Mouse (Mus musculus): Measurements from ENCODE around the gene Ror1. TPM values are rescaled to one million over a fixed set of nuclear protein-coding genes. Genes with fewer than 3 reads are reported as not detected.

The Ror1 gene
- polyA plus RNA-seq, 1 experiment from 2014 or later = 5.6 TPM

GRCm38 (mm10) chr4:100251270-100251669 is 155.7 kb downstream of the Ror1 start:
- no peak overlapping the region for H3K27ac ChIP-seq
- no peak overlapping the region for H3K4me3 ChIP-seq
- H3K27me3 ChIP-seq (replicated peaks) = no peaks in the 10 kb centered on the region
- H3K4me2 ChIP-seq (replicated peaks) = no peak overlapping the region
- no peak for ATAC-seq (ENCODE audit: low FRiP score, low read depth)
- H3K9me3 ChIP-seq = no peaks in the 10 kb centered on the region
- no peaks in the 10 kb centered on the region for H3K36me3 ChIP-seq
- no peaks in the 10 kb centered on the region for H3K4me1 ChIP-seq
- no peak overlapping the region for H3K9ac ChIP-seq
- WGBS = 54% methylated on average over 2 of the region's 2 CpGs

GRCm38 (mm10) chr4:100252050-100252449 is 156.5 kb downstream of the Ror1 start:
- no peaks in the 10 kb centered on the region for H3K9me3 ChIP-seq

GRCm38 (mm10) chr4:100252646-100253045 is 157.1 kb downstream of the Ror1 start:
- 83% methylated on average over 10 of the region's 10 CpGs for WGBS
- H3K27me3 ChIP-seq (replicated peaks) = no peaks in the 10 kb centered on the region
- H3K4me2 ChIP-seq (replicated peaks) = no peak overlapping the region
- no peak overlapping the region for H3K27ac ChIP-seq
- no peak for ATAC-seq (ENCODE audit: low FRiP score, low read depth)
- H3K9ac ChIP-seq = no peak overlapping the region
- no peaks in the 10 kb centered on the region for H3K36me3 ChIP-seq
- no peaks in the 10 kb centered on the region for H3K9me3 ChIP-seq
- no peaks in the 10 kb centered on the region for H3K4me1 ChIP-seq
- no peak overlapping the region for H3K4me3 ChIP-seq

More at GRCm38 (mm10) chr4:100252050-100252449, 156.5 kb downstream of the Ror1 start:
- no peak for ATAC-seq (ENCODE audit: low FRiP score, low read depth)
- no peak overlapping the region for H3K4me3 ChIP-seq
- WGBS = 68% methylated on average over 1 of the region's 1 CpGs
- no peaks in the 10 kb centered on the region for H3K27me3 ChIP-seq (replicated peaks)
- no peak overlapping the region for H3K9ac ChIP-seq
- H3K36me3 ChIP-seq = no peaks in the 10 kb centered on the region
- no peak overlapping the region for H3K4me2 ChIP-seq (replicated peaks)
- H3K27ac ChIP-seq = no peak overlapping the region
- H3K4me1 ChIP-seq = no peaks in the 10 kb centered on the region

GRCm38 (mm10) chr4:100253401-100253800 is 157.8 kb downstream of the Ror1 start:
- no peaks in the 10 kb centered on the region for H3K36me3 ChIP-seq
- no peak overlapping the region for H3K9ac ChIP-seq
- no peak overlapping the region for H3K4me2 ChIP-seq (replicated peaks)
- H3K27ac ChIP-seq = no peak overlapping the region
- no peaks in the 10 kb centered on the region for H3K9me3 ChIP-seq
- no peaks in the 10 kb centered on the region for H3K27me3 ChIP-seq (replicated peaks)
- 87% methylated on average over 9 of the region's 9 CpGs for WGBS
- H3K4me1 ChIP-seq = no peaks in the 10 kb centered on the region
- no peak for ATAC-seq (ENCODE audit: low FRiP score, low read depth)
- no peak overlapping the region for H3K4me3 ChIP-seq

GRCm38 (mm10) chr4:100253831-100254230 is 158.2 kb downstream of the Ror1 start:
- no peaks in the 10 kb centered on the region for H3K4me1 ChIP-seq
- 68% methylated on average over 7 of the region's 7 CpGs for WGBS
- no peak overlapping the region for H3K4me2 ChIP-seq (replicated peaks)
- H3K4me3 ChIP-seq = no peak overlapping the region
- no peaks in the 10 kb centered on the region for H3K36me3 ChIP-seq
- no peaks in the 10 kb centered on the region for H3K9me3 ChIP-seq
- H3K27ac ChIP-seq = no peak overlapping the region
- no peak overlapping the region for H3K9ac ChIP-seq
- ATAC-seq (ENCODE audit: low FRiP score, low read depth) = no peak
- H3K27me3 ChIP-seq (replicated peaks) = no peaks in the 10 kb centered on the region

GRCm38 (mm10) chr4:100258462-100258861 is 162.9 kb downstream of the Ror1 start:
- no peak overlapping the region for H3K4me2 ChIP-seq (replicated peaks)
- ATAC-seq (ENCODE audit: low FRiP score, low read depth) = no peak
- H3K4me3 ChIP-seq = no peak overlapping the region
- H3K27ac ChIP-seq = no peak overlapping the region
- no peak overlapping the region for H3K9ac ChIP-seq
- no peaks in the 10 kb centered on the region for H3K9me3 ChIP-seq
- WGBS = 84% methylated on average over 5 of the region's 5 CpGs
- H3K4me1 ChIP-seq = no peaks in the 10 kb centered on the region
- H3K27me3 ChIP-seq (replicated peaks) = no peaks in the 10 kb centered on the region
- H3K36me3 ChIP-seq = no peaks in the 10 kb centered on the region

- Histone ChIP-seq H3K4me2 (replicated peaks) (no peak overlapping the region), H3K27me3 (replicated peaks) (no peaks in the 10 kb centered on the region), H3K9me3 (no peaks in the 10 kb centered on the region), H3K4me3 (no peak overlapping the region), H3K27ac (no peak overlapping the region), H3K36me3 (no peaks in the 10 kb centered on the region), H3K4me1 (no peaks in the 10 kb centered on the region), H3K9ac (no peak overlapping the region)
- no peak for ATAC-seq (ENCODE audit: low FRiP score, low read depth)
- WGBS = 100% methylated on average over 1 of the region's 1 CpGs
Observed at GRCm38 (mm10) chr4:100263917-100264316, 168.3 kb downstream of the Ror1 start.

GRCm38 (mm10) chr4:100271059-100271735 is 175.6 kb downstream of the Ror1 start:
- WGBS = 89% methylated on average over 10 of the region's 10 CpGs
- Histone ChIP-seq H3K4me2 (replicated peaks) (no peak overlapping the region), H3K4me1 (no peaks in the 10 kb centered on the region), H3K36me3 (no peaks in the 10 kb centered on the region), H3K4me3 (no peak overlapping the region), H3K27ac (no peak overlapping the region), H3K27me3 (replicated peaks) (no peaks in the 10 kb centered on the region), H3K9ac (no peak overlapping the region), H3K9me3 (no peaks in the 10 kb centered on the region)
- no peak for ATAC-seq (ENCODE audit: low FRiP score, low read depth)

GRCm38 (mm10) chr4:100271736-100272127 is 176.1 kb downstream of the Ror1 start:
- WGBS = 80% methylated on average over 6 of the region's 6 CpGs
- no peak overlapping the region for H3K27ac ChIP-seq
- H3K4me2 ChIP-seq (replicated peaks) = no peak overlapping the region
- no peak for ATAC-seq (ENCODE audit: low FRiP score, low read depth)
- H3K4me1 ChIP-seq = no peaks in the 10 kb centered on the region
- no peaks in the 10 kb centered on the region for H3K36me3 ChIP-seq
- H3K9ac ChIP-seq = no peak overlapping the region
- H3K9me3 ChIP-seq = no peaks in the 10 kb centered on the region
- H3K4me3 ChIP-seq = no peak overlapping the region
- no peaks in the 10 kb centered on the region for H3K27me3 ChIP-seq (replicated peaks)

- no peak for ATAC-seq (ENCODE audit: low FRiP score, low read depth)
- 87% methylated on average over 3 of the region's 3 CpGs for WGBS
- Histone ChIP-seq H3K9ac (no peak overlapping the region), H3K9me3 (no peaks in the 10 kb centered on the region), H3K27ac (no peak overlapping the region), H3K36me3 (no peaks in the 10 kb centered on the region), H3K27me3 (replicated peaks) (no peaks in the 10 kb centered on the region), H3K4me1 (no peaks in the 10 kb centered on the region), H3K4me2 (replicated peaks) (no peak overlapping the region), H3K4me3 (no peak overlapping the region)
Observed at GRCm38 (mm10) chr4:100273356-100273755, 177.8 kb downstream of the Ror1 start.

- WGBS = 92% methylated on average over 4 of the region's 4 CpGs
- no peaks in the 10 kb centered on the region for H3K27me3 ChIP-seq (replicated peaks)
- no peak overlapping the region for H3K27ac ChIP-seq
- no peaks in the 10 kb centered on the region for H3K4me1 ChIP-seq
- ATAC-seq (ENCODE audit: low FRiP score, low read depth) = no peak
- H3K4me2 ChIP-seq (replicated peaks) = no peak overlapping the region
- no peak overlapping the region for H3K9ac ChIP-seq
- no peaks in the 10 kb centered on the region for H3K9me3 ChIP-seq
- H3K4me3 ChIP-seq = no peak overlapping the region
- no peaks in the 10 kb centered on the region for H3K36me3 ChIP-seq
Observed at GRCm38 (mm10) chr4:100273807-100274480, 178.4 kb downstream of the Ror1 start.

- Histone ChIP-seq H3K27ac (no peak overlapping the region), H3K9ac (no peak overlapping the region), H3K27me3 (replicated peaks) (no peaks in the 10 kb centered on the region), H3K4me2 (replicated peaks) (no peak overlapping the region), H3K4me3 (no peak overlapping the region), H3K9me3 (no peaks in the 10 kb centered on the region), H3K36me3 (no peaks in the 10 kb centered on the region), H3K4me1 (no peaks in the 10 kb centered on the region)
- WGBS = 78% methylated on average over 7 of the region's 7 CpGs
- no peak for ATAC-seq (ENCODE audit: low FRiP score, low read depth)
Observed at GRCm38 (mm10) chr4:100276482-100276881, 180.9 kb downstream of the Ror1 start.

- 100% methylated on average over 1 of the region's 1 CpGs for WGBS
- H3K27me3 ChIP-seq (replicated peaks) = no peaks in the 10 kb centered on the region
- H3K4me1 ChIP-seq = no peaks in the 10 kb centered on the region
- no peak overlapping the region for H3K4me3 ChIP-seq
- H3K9me3 ChIP-seq = no peaks in the 10 kb centered on the region
- no peaks in the 10 kb centered on the region for H3K36me3 ChIP-seq
- no peak overlapping the region for H3K4me2 ChIP-seq (replicated peaks)
- no peak for ATAC-seq (ENCODE audit: low FRiP score, low read depth)
- no peak overlapping the region for H3K9ac ChIP-seq
- no peak overlapping the region for H3K27ac ChIP-seq
Observed at GRCm38 (mm10) chr4:100276970-100277369, 181.4 kb downstream of the Ror1 start.
